Mouse (Mus musculus) cerebellum, postnatal 36 days (tissue): ENCODE results near the gene Best3.
"Not testable (repeated sequence)": the region's sequence is repeated elsewhere in the genome, so short reads cannot be mapped to it uniquely, and the experiment has no call there.

Experiments used
- DNase-seq, 2 experiments: peaks; one replicate each; pipeline ENCODE4 v3.0.0; 2021 to 2022; ENCODE audit warnings: mixed read lengths in 2 of 2

Best3 gene

DNA sequence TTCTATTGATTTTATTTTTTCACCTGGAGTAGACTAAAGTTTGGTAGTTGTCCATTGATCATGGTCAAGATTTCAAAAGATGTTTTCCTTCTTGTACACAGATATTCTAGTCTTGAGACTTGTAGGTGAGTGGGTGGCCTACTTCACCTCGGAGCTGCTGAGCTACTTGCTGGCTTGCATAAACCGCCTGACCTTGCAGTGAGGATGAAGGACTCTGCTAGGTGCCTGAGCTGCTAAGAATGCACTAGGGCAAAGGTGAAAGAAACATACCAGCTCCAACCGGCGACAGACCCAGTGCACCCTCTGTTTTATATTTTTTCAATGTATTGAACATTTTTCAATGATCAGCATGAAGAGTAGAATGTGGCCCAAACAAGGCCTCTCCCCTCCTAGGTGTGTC lies 5.8 kb upstream of the Best3 start:
- no peak for DNase-seq

DNA sequence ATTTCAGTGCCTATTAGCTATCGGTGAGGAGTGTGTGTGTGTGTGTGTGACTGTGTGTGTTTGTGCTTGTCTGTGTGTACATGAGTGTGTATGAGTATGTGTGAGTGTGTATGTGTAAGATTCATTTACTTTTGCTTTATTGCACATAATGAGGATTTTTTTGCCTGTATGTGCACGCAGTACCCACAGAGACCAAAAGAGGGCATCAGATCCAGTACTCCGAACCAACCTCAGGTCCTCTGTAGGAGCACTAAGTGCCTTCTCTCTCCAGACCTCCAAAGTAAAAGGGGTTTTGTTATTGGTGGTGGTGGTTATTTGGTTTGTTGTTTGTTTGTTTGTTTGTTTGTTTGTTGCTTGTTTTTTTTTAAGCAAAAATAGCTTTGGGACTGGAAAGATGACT lies 5.2 kb upstream of the Best3 start:
- no peak for DNase-seq

DNA sequence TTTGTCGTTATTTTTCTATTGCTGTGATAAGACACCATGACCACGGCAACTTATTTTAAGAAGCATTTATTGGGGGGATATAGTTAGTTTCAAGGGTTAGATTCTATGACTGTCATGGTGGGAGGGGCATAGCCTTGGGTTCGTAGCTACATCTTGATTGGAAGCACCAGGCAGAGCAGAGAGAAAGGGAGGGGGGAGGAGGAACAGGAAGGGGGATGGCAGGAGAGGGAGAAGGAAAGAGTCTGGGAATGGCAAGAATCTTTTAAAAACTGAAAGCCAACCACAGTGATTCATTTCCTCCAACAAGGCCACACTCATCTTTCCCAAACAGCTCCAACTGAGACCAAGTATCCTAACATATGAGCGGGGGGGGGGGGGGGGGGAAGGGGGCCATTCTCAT lies 3.6 kb upstream of the Best3 start:
- no peak for DNase-seq

DNA sequence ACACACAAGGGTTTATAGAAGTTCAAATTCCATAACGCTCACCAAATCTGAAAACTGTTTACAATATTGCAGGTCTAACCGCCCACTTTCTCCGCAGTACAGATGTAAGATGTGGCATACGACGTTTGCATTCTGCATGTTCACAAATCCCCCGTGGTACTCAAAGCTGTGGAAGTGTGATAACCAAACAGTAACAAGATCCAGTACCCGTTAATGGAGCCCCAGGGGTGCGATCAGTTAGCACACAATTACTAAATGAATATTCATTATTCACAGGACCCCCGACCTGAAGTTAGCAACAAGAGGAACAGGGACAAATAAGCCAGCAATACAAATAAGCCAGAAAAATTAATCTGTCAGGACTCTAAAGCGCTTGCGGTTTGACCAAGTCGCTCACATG lies 1.3 kb upstream of the Best3 start:
- DNase-seq: no peak

DNA sequence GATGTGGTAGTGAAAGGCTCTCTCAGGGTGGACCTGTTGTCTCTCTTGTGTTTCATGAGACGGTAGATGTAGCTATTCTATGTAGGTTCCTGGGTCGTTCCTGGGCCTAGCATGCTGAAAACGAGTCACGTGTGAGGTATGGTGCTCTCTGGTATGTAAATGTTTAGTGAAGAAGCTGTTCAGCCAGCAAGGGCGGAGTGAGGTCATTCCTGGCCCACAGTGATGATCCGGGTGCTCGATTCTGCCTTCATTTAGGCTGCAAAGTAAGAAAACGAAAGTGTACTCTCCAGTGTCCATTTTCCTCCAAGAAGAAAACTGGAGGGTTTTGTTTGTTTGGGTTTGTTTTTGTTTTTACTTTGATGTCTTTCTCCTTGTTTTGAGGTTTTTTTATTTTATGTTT lies 7.9 kb downstream of the Best3 start:
- no peak for DNase-seq

DNA sequence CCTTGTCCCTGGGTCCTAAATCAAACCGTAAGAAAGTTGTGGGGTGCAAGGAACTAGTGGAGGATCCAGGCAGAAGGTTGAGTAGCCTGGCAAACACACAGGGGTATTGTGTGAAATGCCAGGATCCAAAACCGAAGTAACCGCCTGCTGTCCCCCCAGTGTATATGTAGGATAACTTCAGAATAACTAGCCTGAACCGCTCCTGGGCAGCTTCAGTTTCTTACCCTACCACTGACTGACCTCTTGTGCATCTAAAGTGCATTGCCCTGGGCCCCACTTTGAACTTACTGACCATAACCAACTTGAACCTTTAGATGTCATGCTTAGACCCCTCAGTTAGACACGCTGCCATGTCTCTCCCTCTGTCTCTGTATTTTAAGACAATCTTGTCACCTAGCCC lies 9.0 kb downstream of the Best3 start:
- DNase-seq: no peak

DNA sequence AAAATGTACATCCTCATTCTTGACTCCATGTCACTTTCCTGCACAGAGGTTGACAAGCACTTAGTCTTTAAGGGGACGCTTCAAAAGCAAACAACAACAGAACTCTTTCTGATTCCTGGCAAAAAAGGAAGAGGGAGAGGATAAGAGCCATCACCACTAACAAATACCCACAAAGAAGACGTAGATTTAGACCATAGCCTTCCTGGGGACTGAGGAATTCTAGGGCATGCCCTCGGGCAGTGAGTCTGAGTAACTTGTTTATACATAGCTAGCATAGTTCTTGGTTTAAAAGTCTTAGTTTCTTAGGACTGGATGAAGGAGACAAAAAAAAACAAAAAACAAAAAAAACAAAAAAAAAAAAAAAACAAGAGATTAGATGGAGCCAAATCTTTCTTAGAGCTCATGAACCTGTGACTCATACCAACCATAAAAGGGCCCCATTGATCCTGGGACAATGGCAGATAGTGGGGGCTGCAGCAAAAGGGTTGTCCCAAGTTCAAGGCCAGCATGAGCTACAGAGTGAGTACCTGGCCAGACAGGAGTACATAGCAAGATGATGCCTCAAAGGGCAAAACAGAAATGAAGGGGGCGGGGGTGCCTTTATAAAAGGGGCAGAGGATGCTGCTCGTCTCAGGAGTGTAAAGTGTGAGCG lies 9.6 kb downstream of the Best3 start:
- DNase-seq: no peak

DNA sequence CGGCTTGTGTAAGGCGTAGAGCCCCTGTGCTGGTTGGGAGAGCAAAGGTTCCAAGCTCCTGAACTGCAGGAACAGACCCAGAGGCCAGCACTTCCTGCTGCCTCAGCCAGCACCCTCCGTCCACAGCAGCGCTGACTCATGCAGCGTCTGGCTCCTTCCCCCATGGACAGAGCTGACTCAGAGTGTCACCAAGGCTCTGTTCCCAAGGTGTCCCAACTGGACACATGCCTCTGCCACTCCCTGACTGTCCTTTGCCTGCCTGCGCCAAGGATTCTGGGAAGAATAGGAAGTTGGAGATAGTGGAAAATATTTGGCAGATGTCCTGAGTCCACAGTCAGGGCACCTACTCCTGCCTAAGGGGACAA lies 10.1 kb downstream of the Best3 start:
- DNase-seq: no peak

DNA sequence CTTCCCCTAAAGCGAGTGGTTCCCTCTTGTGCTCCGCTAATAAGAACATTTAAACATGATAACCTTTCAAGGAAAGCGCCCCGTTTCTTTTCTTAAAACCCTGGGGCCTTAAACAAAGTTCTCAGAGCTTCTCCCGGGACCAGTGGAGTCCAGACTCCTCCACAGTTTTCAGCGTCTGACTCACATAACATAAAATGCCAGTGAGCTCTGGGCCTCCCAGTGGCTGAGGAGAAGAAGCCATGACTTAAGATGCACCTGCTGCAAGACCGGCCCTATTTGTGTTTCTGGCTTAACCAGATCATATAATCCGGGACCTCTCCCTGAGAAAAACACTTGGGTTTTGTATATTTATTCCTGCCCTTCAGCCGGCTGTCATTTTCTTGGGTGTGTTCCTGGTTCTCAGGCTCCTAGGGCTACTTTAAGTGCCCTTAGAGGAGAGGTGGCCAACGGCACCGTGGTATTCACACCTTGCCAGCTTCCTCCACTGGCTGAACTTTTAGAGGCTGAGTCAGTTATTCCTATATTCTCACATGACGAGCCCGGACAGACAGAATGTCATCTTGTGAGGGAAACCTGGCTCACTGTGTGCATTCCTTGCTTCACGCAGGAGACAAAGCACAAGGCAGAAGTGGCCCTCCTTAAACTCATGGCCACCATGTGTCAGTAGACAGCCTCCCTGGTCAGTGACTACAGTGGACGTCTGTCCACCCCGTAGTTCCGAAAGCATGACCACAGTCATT lies 12.8 kb downstream of the Best3 start:
- no peak for DNase-seq

DNA sequence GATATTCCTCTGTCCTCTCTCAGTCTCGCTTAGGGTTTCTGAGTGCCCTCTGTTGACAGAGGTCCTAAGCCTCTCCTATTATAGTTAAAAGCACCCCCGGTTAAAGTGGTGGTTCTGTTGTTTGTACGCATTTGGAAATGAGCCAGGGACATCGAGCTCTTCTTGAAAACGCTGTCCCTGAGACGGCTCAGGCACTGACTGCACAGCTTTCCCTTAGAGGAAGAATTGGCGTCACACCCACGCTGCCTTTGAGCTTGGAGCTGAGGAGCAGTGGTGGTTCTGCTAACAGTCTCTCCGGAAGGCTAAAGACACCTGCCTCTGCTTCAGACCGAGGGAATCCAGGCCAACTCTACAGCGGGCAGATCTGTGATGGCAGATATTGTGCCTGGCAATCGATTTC lies 14.9 kb downstream of the Best3 start:
- no peak for DNase-seq

DNA sequence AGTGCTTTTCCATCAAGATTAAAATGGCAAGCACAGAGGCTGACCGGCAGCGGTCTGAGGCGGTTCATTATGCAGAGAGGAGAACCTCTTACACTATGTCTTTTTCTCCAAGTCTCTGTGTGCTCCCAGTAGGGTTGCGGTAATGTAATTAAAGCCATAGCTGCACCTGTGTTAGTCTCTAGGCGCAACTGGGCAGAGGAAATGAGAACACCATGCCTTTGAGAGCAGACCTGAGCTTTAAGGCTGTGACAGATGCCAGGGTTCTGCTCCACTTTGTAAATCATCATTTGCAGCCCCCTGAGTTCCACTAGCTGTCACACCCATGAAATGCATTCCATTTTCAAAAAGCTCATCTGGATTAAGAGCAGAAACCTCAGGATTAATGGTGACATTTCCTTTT lies 18.6 kb downstream of the Best3 start:
- no peak for DNase-seq

DNA sequence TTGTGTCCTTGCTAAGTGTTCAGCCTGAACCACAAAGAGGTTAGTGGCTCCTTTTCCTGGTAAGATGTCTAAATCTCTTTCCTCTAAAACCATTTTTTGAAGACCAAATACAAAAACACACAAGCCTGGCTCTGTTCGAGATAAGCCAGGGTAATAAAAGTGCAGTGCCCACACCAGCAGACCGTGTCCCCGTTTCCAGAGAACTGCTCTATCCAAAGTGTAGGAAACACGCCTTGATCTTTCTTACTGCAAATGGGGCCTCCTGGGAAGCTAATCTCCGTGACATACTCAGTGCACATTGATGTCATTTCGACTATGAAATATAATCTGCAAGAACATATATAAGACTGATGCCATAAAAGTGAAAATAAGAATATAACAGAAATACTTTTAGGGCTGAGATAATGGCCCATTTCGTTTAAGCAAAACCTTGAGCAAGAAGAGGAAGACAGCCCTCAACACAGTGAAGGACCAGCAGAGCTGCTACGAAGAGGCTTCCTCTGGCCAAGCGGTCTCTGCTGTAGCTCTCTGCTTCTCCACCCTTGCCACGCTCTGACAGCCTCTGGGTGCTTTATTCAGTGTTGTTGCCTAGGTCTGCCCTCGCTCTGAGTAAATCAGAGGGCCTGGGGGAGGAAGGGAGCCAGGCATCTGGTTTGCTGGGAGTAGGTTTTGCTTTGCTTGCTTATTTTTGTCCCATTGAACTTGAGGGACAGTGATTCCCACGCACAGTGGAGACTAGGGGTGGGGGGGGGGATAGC lies 19.8 kb downstream of the Best3 start:
- no peak for DNase-seq

DNA sequence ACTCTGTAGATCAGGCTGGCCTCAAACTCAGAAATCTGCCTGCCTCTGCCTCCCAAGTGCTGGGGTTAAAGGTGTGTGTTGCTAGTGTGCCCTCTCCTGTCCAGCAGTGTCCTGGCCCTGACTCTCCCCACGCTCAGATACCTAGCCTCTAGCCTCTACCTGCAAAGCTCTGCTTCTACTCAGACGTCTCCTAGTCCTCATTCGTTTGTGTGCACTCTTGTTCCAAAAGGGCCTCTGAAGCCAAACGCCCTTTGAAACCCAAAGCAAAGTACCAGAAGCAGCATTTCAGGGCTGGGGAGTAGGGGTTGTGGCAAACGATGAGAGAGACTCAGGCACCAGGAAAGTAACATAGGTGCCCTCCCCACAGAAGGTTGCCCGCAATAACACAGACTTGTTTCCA lies 23.6 kb downstream of the Best3 start:
- DNase-seq: no peak

DNA sequence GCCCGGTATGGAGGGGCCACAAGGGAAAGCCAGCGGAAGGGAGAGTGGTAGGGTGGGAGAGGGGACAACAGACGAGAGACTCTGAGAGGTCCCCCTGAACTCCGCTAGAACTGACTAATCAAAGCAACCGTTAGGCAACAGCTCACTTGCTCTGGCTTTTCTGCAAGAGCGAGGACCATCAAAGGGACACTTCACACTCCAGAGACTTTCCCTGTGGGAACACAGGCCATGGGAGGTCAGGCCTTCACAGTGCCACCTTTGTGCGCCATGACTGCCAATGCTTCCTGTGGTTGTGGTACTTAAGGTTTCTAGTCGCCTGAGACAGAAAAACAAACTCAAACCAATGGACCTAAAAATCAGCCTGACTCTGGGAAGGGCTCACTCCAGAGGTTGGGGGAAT lies 24.9 kb downstream of the Best3 start:
- DNase-seq: no peak

DNA sequence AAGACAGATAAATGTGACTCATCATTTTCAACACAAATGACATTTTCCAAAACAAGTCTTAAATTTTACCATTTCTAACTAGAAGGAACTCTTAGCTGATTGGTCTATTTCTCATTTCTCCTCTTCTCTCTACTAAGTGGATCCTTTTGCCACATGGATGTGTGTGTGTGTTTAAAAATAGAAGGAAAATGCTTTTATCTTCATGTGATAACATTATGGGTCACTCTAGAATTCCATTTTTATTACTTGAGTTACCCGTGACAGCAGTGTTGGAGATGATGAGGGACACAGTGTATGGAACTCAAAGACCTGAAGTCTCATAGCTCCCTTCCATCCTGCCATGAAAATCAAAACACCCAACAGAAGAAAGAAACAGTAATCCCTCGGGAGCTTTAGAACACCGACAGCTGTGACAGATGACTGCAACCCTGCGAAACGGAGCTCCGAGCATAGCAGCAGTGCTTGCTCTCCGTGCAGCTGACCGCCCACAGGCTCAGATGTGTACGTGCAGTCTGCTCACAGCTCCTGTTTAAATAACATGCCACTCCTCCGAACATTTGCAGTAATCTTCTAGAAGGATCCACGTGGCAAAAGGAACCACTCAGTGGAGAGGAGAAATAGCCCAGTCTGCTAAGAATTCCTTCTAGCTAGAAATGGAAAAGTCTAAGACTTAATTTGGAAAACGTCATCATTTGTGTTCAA lies 27.7 kb downstream of the Best3 start:
- DNase-seq: no peak

DNA sequence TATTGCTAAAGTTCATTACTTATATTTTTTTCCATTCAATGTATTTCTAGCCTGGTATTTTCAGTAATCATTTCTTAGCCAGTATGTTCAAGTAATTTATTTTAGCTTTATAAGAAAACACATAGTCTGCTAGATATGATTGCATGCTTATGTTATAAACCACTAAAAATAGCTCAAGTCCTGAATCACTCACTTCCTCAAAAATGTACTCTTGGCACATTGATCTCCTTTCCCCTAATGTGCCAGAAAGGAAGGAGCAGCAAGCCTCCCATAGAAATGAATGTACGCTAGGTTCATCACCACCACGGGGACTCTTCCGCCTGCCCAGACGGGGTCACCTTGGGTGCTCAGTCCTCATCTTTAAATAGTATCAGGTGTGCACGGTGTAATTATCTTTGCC lies 28.5 kb downstream of the Best3 start:
- DNase-seq: no peak

DNA sequence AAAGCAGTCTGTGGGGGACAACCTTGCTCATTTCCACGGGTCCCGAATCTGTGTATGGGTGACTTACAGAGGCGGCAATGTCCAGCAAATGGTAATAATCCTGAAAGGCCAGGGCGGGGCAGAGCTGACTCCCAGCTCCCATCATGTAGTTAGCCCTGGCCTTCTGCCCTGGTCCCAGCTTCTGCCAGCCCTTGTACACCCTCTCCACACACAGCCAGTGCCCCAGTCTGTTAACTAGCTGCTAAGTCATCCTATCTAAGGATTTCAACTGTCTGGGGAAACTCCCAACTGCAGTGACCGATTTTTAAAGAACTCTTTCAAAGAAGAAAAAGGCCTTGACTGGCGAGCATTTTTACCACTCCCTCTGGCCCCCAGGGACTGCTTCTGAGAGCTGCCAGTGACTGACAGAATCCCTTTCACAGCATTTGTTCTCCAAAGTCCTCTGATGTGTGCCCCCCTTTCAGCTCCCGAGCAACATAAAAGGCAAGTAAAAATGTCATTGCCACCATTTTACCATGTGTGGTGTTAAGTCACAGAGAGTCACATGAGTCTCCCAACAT lies 32.2 kb downstream of the Best3 start:
- DNase-seq: no peak

DNA sequence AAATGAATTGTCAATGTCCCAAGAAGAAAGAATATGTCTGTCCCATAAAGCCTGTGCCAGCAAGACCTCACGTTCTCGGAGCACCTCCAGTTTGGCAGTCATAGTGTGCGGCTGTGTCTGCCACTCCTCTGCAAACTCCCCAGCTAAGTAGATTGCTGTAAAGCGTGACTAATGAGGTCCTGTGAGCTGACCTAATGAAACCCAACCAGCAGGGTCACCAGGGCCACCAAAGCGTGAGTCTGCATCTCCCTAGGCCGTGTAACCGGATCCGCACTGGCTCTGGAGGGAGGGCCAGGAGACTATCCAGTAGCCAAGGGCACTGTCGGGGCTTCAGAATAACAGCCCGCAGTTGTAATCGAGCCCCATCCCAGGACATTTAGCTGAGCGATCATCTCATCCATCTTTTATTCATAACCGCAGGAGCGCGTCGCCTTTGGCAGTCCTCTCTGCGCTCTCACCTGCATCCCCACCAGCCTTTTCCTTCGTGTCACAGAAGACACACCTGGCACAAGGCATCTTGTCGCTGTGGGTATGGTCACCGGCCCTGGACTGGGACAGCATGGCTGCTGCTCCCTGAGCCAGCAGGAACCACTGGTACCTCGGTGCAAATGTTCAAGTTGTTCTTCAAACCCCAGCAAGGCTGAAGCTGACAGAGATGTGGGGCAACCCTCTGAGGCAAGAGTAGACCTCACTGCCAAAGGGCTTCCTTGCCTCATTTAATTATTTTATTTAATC lies 35.1 kb downstream of the Best3 start:
- no peak for DNase-seq

DNA sequence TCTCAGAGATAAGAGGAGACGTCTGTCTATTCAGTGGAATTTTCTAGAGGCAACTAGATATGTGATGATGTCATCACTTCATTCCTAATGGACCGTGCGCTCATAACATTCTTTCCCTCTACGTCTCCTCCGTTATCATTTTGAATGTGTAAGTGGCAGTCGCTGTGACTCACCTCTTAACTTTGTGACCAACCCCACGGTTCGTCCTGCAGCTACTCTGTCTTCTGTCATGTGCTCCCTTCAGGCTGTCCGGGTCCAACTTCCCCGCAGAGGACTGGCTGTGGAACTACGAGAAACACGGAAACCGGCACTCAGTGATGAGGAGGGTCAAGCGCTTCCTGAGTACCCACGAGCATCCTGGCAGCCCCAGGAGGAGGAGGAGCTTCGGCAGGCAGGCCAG lies 37.6 kb downstream of the Best3 start:
- DNase-seq: no peak

DNA sequence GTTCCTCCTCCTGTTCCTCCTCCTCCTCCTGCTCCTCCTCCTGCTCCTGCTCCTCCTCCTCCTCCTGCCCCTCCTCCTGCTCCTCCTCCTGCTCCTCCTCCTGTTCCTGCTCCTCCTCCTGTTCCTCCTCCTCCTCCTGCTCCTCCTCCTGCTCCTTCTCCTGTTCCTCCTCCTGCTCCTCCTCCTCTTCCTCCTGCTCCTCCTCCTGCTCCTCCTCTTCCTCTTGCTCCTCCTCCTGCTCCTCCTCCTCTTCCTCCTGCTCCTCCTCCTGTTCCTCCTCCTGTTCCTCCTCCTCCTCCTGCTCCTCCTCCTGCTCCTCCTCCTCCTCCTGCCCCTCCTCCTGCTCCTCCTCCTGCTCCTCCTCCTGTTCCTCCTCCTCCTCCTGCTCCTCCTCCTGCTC lies 39.7 kb downstream of the Best3 start:
- DNase-seq: not testable (repeated sequence)

DNA sequence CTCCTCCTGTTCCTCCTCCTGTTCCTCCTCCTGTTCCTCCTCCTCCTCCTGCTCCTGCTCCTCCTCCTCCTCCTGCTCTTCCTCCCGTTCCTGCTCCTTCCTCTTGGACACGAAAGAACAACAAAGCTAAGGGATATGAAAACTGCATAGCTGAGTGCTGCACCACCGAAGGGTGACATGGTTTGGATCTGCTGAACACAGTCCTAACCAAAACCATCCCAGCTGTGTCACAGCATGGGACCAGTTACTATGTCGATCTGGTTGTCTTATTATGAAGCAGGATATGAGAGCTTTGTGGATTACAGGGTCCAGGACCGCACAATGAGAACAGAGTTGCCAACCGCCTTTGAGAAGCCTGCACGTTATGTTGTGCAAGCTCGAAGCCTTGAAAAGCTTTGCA lies 40.1 kb downstream of the Best3 start:
- DNase-seq: no peak

DNA sequence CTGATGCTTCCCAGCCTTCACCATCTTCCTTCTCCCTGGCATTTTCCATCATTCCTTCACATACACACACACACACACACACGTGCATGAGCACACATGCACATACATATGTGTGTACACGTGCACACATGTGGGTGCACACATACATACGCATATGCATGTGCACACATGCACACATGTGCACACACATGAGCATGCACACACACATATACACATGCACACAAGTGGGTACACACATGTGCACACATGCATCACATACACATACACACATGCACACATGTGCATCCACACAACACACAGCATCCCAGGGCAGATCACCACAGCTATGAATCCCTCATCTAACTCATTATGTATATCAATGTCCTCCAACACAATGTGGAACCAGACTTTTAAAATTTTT lies 45.0 kb downstream of the Best3 start:
- no peak for DNase-seq

DNA sequence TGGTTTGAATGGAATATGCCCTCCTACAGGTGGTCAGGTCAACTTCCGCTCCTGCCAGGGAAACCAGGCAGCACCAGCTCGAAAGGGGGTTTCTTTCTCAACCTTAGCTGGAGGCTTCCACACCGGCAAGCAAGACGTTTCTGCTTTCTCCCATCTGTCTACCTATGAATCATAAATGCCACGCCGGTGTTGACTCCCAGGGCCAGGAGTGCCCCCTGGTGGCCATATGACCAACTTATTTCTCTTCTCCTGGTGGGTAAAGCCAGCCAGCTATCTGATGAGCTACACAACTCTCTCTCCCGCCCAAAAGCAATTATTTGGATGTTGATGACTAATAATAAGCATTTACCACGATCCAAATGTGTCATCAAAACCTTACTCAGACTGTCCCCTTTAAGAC lies 47.7 kb downstream of the Best3 start:
- peak; percentile 68 to 72 for DNase-seq
